Mouse (Mus musculus): ENCODE measurements around the gene Cnot4. TPM values are rescaled to one million over a fixed set of nuclear protein-coding genes. Genes with fewer than 3 reads are reported as not detected.
A peak's percentile ranks its signal among the peaks of the same experiment; 100 is the strongest.
"Not testable (repeated sequence)": the region's sequence is repeated elsewhere in the genome, so short reads cannot be mapped to it uniquely, and the experiment has no call there.

Gene Cnot4
- total RNA-seq (2015; ENCODE audit: low replicate concordance): 55.8 and 71.1 TPM in 2 replicates
- total RNA-seq (2017; ENCODE audit: low replicate concordance): 36.7 and 42.4 TPM in 2 replicates

DNA sequence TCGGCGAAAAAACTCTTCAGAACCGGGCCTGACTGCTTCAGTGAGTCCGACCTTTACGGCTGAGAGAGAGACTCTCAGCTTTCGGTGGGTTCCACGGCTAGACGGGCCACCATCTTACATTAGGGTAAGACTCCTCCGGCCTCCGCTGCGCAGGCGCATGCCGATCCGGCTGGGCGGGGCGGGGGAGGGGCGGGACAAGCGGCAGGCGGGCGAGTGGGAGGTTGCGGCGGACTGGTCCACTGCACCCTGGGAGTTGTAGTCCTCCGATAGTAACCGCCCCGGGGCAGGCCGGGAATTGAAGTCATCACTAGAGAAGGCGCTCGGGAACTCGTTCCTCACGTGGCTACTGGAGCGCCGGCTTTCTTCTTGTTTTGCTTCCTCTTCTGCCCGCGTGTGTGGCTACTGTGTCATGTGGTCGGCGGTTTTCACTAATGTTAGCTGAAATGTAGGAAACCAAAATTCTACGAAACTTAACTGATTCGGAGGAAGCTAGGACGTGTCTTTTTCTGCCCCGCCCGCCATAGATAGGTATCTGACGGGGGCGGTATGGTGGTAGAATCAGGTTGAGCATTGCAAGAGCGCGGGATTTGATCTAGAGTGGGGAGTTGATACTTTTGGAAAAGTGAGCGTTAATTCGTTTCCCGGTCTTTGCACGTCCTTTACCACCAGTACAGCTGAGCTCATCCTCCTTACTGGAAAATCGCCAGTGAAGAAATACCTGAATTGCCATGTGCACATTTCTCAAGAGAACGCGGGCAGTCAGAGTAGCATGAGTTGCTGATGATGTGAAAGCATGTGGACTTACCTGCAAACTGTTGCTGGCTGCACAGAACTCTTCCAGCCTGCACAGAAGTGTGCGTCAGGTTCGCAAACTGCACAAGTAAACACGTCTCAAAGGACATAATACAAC is at the start of gene Cnot4:
Cnot4 (minus strand) TSS at position 146 of the 910 bp plus-strand sequence.
- ATAC-seq (replicated peaks; ENCODE audit: low FRiP score, poor library complexity, severe bottlenecking): peak; percentile 93

- ATAC-seq (replicated peaks; ENCODE audit: low FRiP score, poor library complexity, severe bottlenecking): not testable (repeated sequence)
Observed at GRCm38 (mm10) chr6:35179299-35179698, 45.8 kb upstream of the Cnot4 start.

DNA sequence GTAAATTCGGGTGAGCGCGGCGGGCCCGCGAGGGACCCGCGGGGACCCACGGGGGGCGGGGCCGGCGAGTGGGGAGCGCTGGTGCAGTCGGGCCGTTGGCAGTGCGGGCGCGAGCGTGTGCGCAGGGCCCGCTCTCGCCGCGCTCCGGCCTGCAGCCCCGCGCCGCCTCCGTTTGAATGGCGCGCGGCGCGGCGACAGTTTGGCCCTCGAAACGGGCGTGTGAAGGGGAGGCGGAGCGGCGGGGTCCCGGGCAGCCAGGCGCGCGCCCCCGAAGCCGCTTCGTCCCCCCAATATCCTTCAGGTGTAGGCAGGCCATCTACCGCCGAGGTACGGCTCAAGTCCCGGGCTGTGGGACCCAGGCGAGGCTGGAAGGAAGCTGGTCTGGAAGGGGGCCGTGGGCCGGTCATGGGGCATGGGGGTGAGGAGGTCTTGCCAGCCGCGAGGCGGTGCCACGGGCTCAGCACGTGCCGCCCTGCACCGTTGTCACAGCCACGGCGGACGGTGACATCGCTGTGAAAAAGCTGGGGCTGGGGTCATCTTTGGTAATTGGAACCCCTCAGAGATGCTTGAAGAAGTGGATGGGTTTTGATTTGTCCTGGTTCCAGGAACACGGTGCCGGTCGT is 44.2 kb upstream of the Cnot4 start:
- ATAC-seq (replicated peaks; ENCODE audit: low FRiP score, poor library complexity, severe bottlenecking): peak; percentile 45; the same call in 1 of the 2 replicates

DNA sequence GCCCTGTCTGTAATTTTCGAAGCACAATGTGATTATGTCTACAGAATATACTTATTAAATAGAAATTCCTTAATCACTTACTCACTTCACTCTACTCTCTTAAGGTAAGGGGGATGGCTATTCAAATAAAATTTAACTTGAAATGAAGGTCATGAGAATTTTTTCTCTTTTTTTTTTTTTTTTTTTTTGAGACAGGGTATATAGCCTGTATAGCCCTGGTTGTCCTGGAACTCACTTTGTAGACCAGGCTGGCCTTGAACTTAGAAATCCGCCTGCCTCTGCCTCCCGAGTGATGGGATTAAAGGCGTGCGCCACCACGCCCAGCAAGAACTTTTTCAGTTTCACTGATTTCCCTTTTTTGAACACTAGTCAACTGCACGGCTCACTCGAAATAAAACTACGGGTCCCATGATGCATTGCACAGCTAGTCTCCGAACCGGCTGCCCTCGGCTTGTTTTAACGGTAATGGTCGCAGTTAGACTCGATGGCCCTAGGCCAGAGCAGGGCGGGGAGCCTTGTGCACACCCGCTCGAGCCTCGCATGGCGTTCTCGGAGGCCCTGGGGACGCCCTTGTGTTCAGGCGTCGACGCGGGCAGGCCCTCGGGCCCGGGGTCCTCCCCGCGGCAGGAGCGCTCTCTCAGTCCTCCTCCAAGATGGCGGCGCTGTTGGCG is 43.6 kb upstream of the Cnot4 start, which contains the start of gene Nup205:
Nup205 (plus strand) TSS at position 443 of the 671 bp plus-strand sequence.
- ATAC-seq (replicated peaks; ENCODE audit: low FRiP score, poor library complexity, severe bottlenecking): peak; percentile 92

GRCm38 (mm10) chr6:35173181-35173580 is 39.7 kb upstream of the Cnot4 start:
- ATAC-seq (replicated peaks; ENCODE audit: low FRiP score, poor library complexity, severe bottlenecking): no peak

- ATAC-seq (replicated peaks; ENCODE audit: low FRiP score, poor library complexity, severe bottlenecking): not testable (repeated sequence)
Observed at GRCm38 (mm10) chr6:35172028-35172427, 38.5 kb upstream of the Cnot4 start.

- no peak for ATAC-seq (replicated peaks; ENCODE audit: low FRiP score, poor library complexity, severe bottlenecking)
Observed at GRCm38 (mm10) chr6:35169250-35169649, 35.7 kb upstream of the Cnot4 start.

DNA sequence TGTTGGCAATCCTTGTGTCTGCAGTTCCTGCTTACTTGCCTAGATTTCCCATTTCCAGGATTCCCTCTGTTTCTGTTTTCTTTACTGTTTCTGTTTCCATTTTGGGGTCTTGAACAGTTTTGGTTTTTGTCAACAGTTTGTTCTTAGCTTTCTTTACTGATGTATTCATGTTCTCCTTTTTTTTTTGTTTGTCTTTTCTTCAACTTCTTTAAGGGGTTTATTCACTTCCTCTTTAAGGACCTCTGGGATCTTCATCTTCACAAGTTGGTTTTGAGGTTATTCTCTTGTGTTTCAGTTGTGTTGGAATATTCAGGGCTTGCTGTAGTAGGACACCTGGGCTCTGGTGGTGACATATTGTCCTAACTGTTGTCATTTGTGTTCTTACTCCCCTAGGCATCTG is 21.0 kb upstream of the Cnot4 start:
- no peak for ATAC-seq (replicated peaks; ENCODE audit: low FRiP score, poor library complexity, severe bottlenecking)

DNA sequence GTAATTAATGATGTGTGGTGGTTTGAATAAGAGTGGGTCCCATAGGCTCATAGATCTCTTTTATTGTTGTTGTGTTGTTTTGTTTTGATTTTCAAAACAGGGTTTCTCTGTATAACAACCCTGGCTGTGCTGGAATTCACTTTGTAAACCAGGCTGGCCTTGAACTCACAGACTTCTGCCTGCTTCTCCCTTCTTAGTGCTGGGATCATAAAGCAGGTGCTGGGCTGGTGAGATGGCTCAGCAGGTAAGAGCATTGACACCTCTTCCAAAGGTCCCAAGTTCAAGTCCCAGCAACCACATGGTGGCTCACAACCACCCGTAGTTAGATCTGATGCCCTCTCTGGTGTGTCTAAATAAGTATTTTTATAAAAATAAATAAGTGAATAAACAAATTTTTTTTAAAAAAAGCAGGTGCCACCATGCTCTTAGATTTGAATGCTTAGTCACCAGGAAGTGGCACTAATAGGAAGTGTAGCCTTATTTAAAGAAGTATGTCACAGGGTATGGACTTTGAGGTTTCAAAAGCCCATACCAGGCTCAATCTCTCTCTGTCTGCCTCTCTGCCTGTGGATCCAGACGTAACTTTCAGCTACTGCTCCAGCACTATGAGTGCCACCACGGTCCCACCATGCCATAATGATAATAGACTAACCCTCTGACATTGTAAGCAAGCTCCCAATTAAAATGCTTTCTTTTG is 14.3 kb upstream of the Cnot4 start:
- no peak for ATAC-seq (replicated peaks; ENCODE audit: low FRiP score, poor library complexity, severe bottlenecking)

DNA sequence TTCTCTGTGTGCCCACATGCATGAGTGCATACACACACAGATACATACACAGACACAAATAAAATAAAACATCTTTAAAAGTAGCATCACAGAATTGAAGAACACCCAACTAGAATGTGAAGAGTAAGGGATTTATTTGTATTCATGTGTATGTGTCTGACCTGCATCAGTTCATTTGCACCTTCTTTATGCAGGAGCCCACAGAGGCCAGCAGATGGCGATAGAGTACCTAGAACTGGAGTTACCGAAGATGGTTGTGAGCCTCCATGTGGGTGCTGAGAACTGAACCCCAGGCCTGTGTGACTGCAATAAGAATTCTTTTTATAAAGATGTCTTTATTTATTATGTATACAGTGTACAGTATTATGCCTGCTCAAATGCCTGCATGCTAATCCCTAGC is 12.0 kb upstream of the Cnot4 start:
- ATAC-seq (replicated peaks; ENCODE audit: low FRiP score, poor library complexity, severe bottlenecking): no peak

DNA sequence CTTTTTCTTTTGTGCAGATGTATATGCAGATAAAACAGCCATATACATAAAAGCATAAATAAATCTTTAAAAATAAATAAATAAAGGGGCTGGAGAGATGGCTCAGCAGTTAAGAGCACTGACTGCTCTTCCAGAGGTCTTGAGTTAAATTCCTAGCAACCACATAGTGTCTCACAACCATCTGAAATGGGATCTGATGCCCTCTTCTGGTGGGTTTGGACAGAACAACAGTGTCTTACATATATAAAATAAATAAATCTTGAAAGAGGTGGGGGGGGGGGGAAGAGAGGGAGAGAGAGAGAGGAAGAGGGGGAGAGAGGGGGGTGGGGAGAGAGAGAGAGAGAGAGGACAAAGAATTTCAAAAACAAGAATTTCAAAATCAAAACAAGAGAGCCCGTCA is 6.8 kb upstream of the Cnot4 start:
- no peak for ATAC-seq (replicated peaks; ENCODE audit: low FRiP score, poor library complexity, severe bottlenecking)

GRCm38 (mm10) chr6:35134844-35135243 is 1.3 kb upstream of the Cnot4 start:
- ATAC-seq (replicated peaks; ENCODE audit: low FRiP score, poor library complexity, severe bottlenecking): no peak

- ATAC-seq (replicated peaks; ENCODE audit: low FRiP score, poor library complexity, severe bottlenecking): peak; percentile 77
Observed at GRCm38 (mm10) chr6:35133246-35133578, 312 bp downstream of the Cnot4 start.

- ATAC-seq (replicated peaks; ENCODE audit: low FRiP score, poor library complexity, severe bottlenecking): peak; percentile 37
Observed at GRCm38 (mm10) chr6:35132806-35133205, 718 bp downstream of the Cnot4 start.

DNA sequence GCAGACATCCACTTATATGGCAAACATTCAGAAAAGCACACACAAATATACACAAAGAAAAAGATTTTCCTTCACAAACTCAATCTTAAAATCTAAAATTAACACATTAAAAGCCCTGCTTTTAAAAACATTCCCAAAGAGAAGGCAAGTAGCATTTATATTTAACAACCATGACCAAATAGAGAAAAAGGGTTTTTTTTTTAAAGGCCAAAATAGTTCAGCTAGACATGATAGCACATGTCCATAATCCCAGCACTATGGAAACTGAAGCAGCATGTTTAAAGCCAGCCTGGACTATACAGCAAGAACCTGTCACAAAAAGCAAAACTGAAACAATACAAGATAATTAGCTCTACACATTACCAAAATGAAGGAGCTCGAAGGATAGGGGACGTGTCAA is 11.0 kb downstream of the Cnot4 start:
- ATAC-seq (replicated peaks; ENCODE audit: low FRiP score, poor library complexity, severe bottlenecking): no peak

GRCm38 (mm10) chr6:35121925-35122324 is 11.6 kb downstream of the Cnot4 start:
- ATAC-seq (replicated peaks; ENCODE audit: low FRiP score, poor library complexity, severe bottlenecking): no peak

DNA sequence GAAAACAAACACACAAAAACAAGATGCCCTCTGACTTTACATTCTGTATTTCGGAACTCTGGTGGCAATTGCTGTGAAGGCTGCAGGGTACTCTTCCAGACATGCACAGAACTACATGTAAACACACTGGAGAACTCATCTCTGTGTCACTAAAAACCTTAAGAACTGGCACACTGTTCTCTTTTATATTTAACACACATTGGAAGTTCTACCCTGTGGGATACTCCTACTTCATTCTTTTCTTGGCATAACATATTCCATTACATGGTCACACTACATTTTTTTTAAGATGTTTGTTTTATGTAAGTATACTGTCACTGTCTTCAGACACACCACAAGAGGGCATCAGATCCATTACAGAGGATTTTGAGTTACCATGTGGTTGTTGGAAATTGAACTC is 31.1 kb downstream of the Cnot4 start:
- ATAC-seq (replicated peaks; ENCODE audit: low FRiP score, poor library complexity, severe bottlenecking): no peak

DNA sequence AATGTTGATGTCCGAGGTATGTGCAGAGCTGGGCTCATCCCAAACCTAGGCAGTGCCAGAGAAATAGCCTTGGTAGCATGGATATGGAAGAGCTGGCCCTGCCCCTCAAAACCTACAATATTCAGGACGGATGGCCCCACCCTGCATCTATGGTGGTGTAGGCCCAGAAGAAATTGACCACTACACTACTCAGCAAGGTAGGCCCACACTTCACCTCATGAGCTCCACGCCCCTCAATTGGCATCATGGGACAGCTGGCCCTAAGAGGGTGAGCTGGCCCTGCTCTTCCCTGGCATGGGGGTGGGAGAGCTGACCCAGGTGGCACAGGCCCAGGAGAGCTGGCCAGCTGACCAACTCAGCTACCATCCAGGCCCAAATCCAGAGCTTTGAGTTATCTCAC is 48.6 kb downstream of the Cnot4 start:
- peak; percentile 49 for ATAC-seq (replicated peaks; ENCODE audit: low FRiP score, poor library complexity, severe bottlenecking)

DNA sequence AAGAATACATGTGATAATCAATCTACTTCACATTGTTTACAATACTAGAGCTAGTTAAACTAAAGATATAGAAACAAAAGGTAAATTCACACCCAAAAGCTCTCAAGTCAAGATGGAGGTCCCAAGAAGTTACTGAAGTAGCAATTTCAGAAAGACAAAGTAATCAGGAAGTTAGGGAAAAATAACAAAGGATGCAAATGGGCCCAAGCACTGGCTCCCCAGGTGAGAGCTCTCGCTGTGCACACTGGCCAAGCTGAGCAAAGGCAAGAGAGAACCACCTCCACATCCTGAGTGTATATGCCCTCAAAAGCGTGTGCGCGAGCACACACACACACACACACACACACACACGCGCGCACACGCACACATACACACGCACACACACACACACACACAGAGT is 58.4 kb downstream of the Cnot4 start:
- ATAC-seq (replicated peaks; ENCODE audit: low FRiP score, poor library complexity, severe bottlenecking): no peak

GRCm38 (mm10) chr6:35071261-35071660 is 62.3 kb downstream of the Cnot4 start:
- no peak for ATAC-seq (replicated peaks; ENCODE audit: low FRiP score, poor library complexity, severe bottlenecking)

All from erythroblast, adult 5-6 weeks (primary cell).